Comparison of ENCODE assay signal across 23 mouse cellular contexts in genomic region chr11:53403638-53404037, GRCm38 (mm10). TPM values are rescaled to one million over a fixed set of nuclear protein-coding genes. Genes with fewer than 3 reads are reported as not detected.
"Had no signal": no experiment of that assay in that cellular context is flagged by ENCODE, and none has a peak within 500 bp of the region (broad histone marks: within the 10 kb centered on the region; RNA-seq: fewer than 3 reads in every experiment).

No protein-coding gene starts in this region.

- H3K9me3 ChIP-seq: neural tube, embryonic 13.5 days; neural tube, embryonic 15.5 days; stomach, embryonic 15.5 days had no signal

- H3K4me3 ChIP-seq: neural tube, embryonic 13.5 days; neural tube, embryonic 15.5 days; stomach, embryonic 15.5 days had no signal

- H3K9ac ChIP-seq: neural tube, embryonic 13.5 days; neural tube, embryonic 15.5 days; stomach, embryonic 15.5 days had no signal

- DNase-seq: retina, postnatal 1 day; right cerebral cortex, adult 18-20 months; right cerebral cortex, postnatal 14 days; right cerebral cortex, postnatal 25 days; right cerebral cortex, postnatal 4 days; spleen, adult 18-20 months; thymus, adult 18-20 months; thymus, adult 2 months; thymus, postnatal 14 days; thymus, postnatal 25 days; thymus, postnatal 36 days; thymus, postnatal 4 days had no signal

- H3K27me3 ChIP-seq: neural tube, embryonic 13.5 days; neural tube, embryonic 15.5 days; stomach, embryonic 15.5 days had no signal

- H3K4me1 ChIP-seq: neural tube, embryonic 13.5 days; neural tube, embryonic 15.5 days; stomach, embryonic 15.5 days had no signal

- H3K27ac ChIP-seq: neural tube, embryonic 13.5 days; neural tube, embryonic 15.5 days; stomach, embryonic 15.5 days; stomach, postnatal 0 days had no signal

RNA-seq across cellular contexts. Expression of gene Leap2, which starts 19.3 kb away (rescaled TPM):
- total RNA-seq: neutrophil, adult 5-6 weeks had no signal
- polyA plus RNA-seq: neural tube, embryonic 13.5 days; neural tube, embryonic 14.5 days; neural tube, embryonic 15.5 days; spleen, adult 2 months; testis, adult 2 months; thymus, adult 2 months; urinary bladder, adult 2 months had no signal

RNA-seq across cellular contexts. Expression of gene Gdf9, which starts 27.2 kb away (rescaled TPM):
- total RNA-seq: neutrophil, adult 5-6 weeks had no signal

RNA-seq across cellular contexts. Expression of gene Gm10447, which starts 53.3 kb away (rescaled TPM):
- total RNA-seq: neutrophil, adult 5-6 weeks had no signal
- polyA plus RNA-seq: neural tube, embryonic 13.5 days; neural tube, embryonic 14.5 days; neural tube, embryonic 15.5 days; small intestine, adult 2 months; thymus, postnatal 0 days had no signal
